Mouse (Mus musculus) lung, adult 2 months (tissue): Measurements from ENCODE around the gene Ifnlr1. TPM values are rescaled to one million over a fixed set of nuclear protein-coding genes. Genes with fewer than 3 reads are reported as not detected.
"Not testable (repeated sequence)": the region's sequence is repeated elsewhere in the genome, so short reads cannot be mapped to it uniquely, and the experiment has no call there.

Source experiments
- DNase-seq: peaks from one replicate; pipeline ENCODE4 v3.0.0; 2022
- H3K4me1 ChIP-seq: fragments of 200-500 bp; 2 replicates; pipeline ENCODE4 v1.6.1; 2011; ENCODE audit warnings: low read length; ENCODE audit not compliant: control insufficient read depth, insufficient read depth
- H3K4me3 ChIP-seq: fragments of 200-500 bp; replicated peaks from 2 replicates; pipeline ENCODE3; 2011; ENCODE audit warnings: low read depth, mild to moderate bottlenecking, control low read depth, low read length; ENCODE audit errors: extremely low read depth
- CTCF ChIP-seq: fragments of 200-500 bp; IDR thresholded peaks from 2 replicates; pipeline ENCODE4 v1.5.1; 2011; ENCODE audit warnings: mild to moderate bottlenecking, low read length, control low read depth; ENCODE audit not compliant: insufficient read depth
- POLR2A ChIP-seq: fragments of 200-500 bp; IDR thresholded peaks from 2 replicates; pipeline ENCODE4 v1.6.1; 2011; ENCODE audit warnings: low read depth, mild to moderate bottlenecking, control low read depth, low read length, borderline replicate concordance; ENCODE audit errors: extremely low read depth
- WGBS: fragments of 180-500 bp; shearing (Covaris S2); methylation state at CpG from one replicate; pipeline ENCODE4 v1.1.7; 2018; 5-methylcytosine and 5-hydroxymethylcytosine counted together
- polyA plus RNA-seq: library from polyadenylated mRNA; depleted of rRNA; stranded (reverse); fragments of >200 nt; gene quantifications from 2 replicates; pipeline ENCODE4 v1.2.3, GENCODE M21; 2012

Ifnlr1 gene
- polyA plus RNA-seq, 1 experiment, result 8.8 TPM

DNA sequence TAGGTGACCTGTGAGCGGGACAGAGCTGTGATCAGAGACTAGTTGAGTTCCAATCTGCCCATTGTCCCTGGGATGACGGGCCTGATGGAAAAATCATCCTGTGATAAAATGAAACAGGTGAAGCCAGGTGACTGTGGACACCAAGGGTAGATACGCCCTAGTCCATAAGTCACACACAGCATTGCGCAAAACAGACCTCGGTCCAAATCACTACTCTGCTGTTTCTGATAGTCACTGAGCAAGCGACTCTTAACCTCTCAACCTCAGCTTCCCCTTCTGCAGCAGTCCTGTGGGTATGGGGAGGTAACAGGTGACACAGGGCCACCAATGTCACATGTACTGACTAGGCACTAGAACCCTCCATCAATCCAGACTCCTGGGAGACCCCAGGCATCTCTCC, 20.0 kb downstream of the Ifnlr1 start:
- Histone ChIP-seq H3K4me1 (0 out of 2 replicates have a peak, but pooled peaks cover 5% of the 10 kb centered on the region), H3K4me3 (no peak overlapping the region)
- no peak for TF ChIP-seq POLR2A
- no peak for TF ChIP-seq CTCF
- WGBS, result 83% methylated on average over 6 of the region's 6 CpGs
- DNase-seq, result no peak

DNA sequence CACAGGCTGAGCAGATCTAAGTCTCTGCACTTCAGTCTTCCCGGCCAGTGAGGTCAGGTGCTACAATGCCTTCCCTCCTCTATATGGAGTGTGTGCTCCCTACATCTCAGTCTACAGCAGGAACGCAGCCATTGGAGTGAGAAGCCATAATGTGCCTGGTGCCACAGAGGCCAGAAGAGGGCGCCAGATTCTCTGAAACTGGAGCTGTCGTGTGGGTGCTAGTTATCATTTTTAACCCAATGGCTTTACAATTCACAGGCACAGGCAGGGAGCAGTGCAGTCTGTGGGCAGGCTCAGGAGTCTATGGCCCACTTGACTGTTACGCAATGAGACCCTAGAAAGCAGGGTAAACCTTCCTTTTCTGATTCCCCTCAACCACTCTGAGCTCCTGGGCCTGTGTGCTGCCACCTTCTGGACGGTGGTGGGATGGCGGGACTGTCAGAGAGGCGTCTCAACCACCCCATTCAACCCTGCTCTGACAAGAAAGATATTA, 23.0 kb downstream of the Ifnlr1 start:
- TF ChIP-seq CTCF (peak; percentile 82), POLR2A (no peak)
- WGBS, result 10% methylated on average over 8 of the region's 8 CpGs
- Histone ChIP-seq H3K4me1 (0 out of 2 replicates have a peak, but pooled peaks cover 5% of the 10 kb centered on the region), H3K4me3 (peak overlapping the region; percentile 54)
- peak; percentile 88 for DNase-seq

DNA sequence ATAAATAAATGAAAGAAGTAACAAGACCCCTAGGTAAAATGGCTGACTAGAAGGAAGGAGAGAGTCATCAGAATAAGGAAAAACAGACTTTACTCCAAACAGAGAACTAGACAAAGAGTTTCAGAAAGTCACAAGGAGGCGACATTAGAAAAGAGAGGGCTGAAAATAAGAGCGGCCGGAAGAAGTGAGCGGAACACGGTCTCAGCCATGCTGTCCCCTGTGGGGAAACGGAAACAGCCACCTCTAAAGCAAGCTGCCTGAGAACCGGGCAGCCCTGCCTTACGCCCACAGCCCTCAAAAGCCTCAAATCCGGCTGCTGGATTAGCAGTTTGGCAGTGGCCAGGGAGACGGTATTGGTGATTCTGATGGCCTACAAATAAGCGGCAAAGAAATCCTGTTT, 23.5 kb downstream of the Ifnlr1 start:
- no peak for DNase-seq
- Histone ChIP-seq H3K4me1 (0 out of 2 replicates have a peak, but pooled peaks cover 5% of the 10 kb centered on the region), H3K4me3 (no peak overlapping the region)
- WGBS, result 61% methylated on average over 11 of the region's 11 CpGs
- TF ChIP-seq POLR2A (no peak), CTCF (no peak)

DNA sequence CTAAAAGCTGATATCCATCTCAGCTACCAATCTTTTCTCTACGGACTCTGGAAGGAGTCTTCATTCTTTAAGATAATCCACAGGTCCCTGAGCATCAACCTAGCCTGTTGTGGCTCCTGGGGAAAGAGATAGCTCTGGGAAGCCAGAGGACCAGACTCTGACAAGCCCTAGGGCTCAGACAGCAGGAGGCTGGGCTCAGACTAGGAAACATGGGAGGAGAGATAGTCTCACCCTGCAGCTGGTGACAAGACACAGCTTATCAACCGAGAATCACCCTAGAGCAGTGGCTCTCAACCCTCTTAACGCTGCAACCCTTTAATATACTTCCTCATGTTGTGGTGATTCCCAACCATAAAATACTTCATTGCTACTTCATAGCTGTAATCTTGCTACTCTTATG, 24.3 kb downstream of the Ifnlr1 start:
- no peak overlapping the region for H3K4me3 ChIP-seq
- H3K4me1 ChIP-seq, result 0 out of 2 replicates have a peak, but pooled peaks cover 5% of the 10 kb centered on the region
- WGBS, result 66% methylated on average over 3 of the region's 3 CpGs
- no peak for DNase-seq
- TF ChIP-seq POLR2A (no peak), CTCF (no peak)

DNA sequence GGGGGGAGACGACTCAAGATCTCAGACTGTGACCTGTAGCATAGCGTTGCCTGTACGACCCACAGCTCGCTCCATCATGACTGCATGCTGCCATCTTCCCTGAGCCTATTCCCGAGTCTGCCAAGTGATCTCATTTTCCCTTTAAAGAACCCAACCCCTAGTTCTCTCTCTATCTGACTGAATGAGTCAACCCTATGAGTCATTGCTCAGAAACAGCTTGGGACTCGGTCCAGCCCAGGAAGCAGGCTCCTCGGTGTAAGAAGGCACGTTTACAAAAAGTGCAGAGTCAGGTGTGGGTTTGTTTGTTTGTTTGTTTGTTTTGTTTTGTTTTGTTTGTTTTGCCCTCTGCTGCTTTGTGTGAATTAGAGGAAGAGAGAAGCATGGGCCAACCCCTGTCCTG, 28.7 kb downstream of the Ifnlr1 start:
- H3K4me3 ChIP-seq, result no peak overlapping the region
- DNase-seq, result no peak
- WGBS, result 59% methylated on average over 8 of the region's 8 CpGs
- H3K4me1 ChIP-seq, result no peaks in the 10 kb centered on the region
- no peak for TF ChIP-seq CTCF
- TF ChIP-seq POLR2A, result no peak

DNA sequence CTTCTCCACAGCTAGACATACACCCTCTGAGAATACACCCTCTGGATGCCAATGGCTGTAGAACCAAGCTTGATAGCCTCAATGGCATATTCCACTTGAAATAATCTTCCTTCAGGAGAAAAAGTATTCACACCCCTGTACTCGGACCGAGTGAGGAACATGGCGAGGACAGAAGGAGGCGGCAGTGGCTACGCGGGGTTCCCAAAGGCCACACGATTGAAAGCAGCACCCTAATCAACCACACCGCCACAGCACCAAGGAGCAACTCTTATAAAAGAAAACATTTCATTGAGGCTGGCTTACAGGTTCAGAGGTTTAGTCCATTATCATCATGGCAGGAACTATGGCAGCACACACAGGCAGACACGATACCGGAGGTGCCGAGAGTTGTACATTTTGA, 30.4 kb downstream of the Ifnlr1 start:
- 95% methylated on average over 11 of the region's 11 CpGs for WGBS
- DNase-seq, H3K4me3 ChIP-seq, H3K4me1 ChIP-seq: not testable (repeated sequence)

DNA sequence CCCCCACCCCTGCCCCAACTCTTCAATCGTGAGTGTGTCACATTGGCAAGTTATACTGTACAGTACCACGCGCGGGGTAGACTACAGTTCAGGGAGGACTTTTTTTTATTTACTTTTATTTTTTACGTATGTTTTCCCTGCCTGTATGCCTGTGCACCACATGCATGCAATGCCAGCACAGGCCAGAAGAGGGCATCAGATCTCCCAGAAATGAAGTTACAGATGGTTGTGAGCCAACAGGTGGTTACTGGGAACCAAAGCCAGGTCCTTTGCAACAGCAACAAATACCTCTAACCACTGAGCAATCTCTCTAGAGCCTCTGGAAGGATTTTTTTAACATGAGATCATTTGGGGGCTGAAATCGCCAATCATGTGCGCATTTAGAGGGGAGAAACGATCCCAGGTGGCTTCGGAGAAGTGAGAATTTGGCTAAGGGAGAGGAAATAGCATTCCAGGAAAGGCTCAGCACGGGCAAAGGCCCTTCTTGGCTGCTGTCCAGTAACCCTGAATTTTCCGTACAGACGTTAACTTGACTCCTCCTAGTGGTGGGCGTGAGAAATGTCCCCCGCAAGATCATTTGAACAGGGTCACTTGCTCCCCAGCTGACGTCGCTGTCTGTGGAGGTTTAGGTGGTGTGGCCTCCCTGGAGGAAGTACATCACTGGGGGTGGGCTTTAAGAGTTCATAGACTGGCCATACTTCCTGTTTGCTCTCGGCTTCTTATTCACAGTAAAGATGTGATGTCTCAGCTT, 36.6 kb downstream of the Ifnlr1 start:
- 56% methylated on average over 17 of the region's 17 CpGs for WGBS
- no peak for DNase-seq
- TF ChIP-seq CTCF (peak; percentile 20; the same call in 1 of the 2 replicates), POLR2A (no peak)
- no peak overlapping the region for H3K4me3 ChIP-seq
- H3K4me1 ChIP-seq, result no peaks in the 10 kb centered on the region

DNA sequence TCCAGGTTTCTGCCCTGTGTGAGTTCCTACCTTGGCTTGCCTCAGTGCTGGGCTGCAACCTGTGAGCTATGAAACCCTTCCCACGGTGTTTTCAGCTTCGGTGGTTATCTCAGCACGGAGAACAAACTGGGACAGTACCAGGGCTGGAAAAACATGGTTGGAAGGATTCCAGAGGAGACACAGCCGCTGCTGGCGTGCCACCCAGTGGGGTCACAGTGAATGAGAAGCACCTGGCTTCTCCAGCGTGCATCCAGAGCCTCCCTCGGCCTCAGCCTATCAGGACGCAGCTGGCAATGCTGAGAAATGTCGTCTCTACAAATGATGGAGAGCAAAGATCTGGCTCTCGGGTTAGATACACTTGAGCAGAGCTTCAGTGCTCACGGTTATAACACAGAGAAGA, 40.3 kb downstream of the Ifnlr1 start:
- Histone ChIP-seq H3K4me1 (no peaks in the 10 kb centered on the region), H3K4me3 (no peak overlapping the region)
- no peak for DNase-seq
- TF ChIP-seq POLR2A (no peak), CTCF (no peak)
- 76% methylated on average over 11 of the region's 11 CpGs for WGBS

DNA sequence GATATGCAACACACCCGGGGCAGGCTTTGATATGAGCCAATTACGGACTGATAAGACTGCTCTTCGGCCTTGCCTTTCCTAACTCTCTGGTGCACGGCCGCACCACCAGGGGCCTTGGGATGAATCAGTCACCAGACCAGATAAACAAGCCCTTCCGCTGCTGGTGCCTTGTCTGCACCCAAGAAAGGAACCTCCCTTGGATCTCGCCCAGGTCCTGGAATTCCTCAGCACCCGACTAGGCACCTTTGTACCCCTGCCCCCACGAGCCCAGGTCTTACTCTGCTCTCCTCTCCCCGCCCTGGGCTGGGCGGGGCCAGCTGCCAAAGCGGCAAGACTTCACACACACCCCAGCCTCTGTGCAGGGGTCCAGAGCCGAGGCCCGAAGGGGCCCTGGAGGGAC, 41.7 kb downstream of the Ifnlr1 start, which contains the start of gene Il22ra1:
Il22ra1 (plus strand) TSS at position 356 of the 400 bp plus-strand sequence.
- DNase-seq, result peak; percentile 28
- WGBS, result 21% methylated on average over 14 of the region's 14 CpGs
- TF ChIP-seq POLR2A (no peak), CTCF (no peak)
- no peaks in the 10 kb centered on the region for H3K4me1 ChIP-seq
- H3K4me3 ChIP-seq, result peak within 1 kb of the TSS; percentile 31

DNA sequence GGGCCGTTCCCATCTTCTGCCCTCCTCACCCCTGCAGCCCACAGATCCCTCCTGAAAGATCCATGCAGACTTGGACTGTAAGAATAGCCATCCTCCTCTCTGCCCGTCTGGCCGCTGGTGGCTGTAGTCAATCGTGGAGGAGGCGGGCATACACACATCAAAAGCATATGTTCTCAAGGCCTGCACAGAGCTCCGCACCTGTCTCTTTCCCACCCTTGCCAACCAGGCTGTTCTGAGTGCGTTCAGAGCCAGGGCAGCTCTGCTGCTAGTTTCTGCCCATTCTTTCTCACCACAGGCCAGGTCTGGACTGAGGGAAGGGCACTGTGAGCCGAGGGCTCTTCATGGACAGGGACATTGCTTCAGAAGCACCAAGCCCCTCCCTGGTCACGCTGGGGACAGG, 44.1 kb downstream of the Ifnlr1 start:
- H3K4me3 ChIP-seq, result no peak overlapping the region
- 82% methylated on average over 9 of the region's 9 CpGs for WGBS

More for the DNA sequence above, 44.1 kb downstream of the Ifnlr1 start:
- DNase-seq, result no peak
- TF ChIP-seq POLR2A (no peak), CTCF (no peak)
- H3K4me1 ChIP-seq, result no peaks in the 10 kb centered on the region
